Mouse (Mus musculus): ENCODE results near the gene Syap1. TPM values are rescaled to one million over a fixed set of nuclear protein-coding genes. Genes with fewer than 3 reads are reported as not detected.
A peak's percentile ranks its signal among the peaks of the same experiment; 100 is the strongest.
"Not testable (repeated sequence)": the region's sequence is repeated elsewhere in the genome, so short reads cannot be mapped to it uniquely, and the experiment has no call there.

The Syap1 gene
- total RNA-seq, 2 experiments from 2014 or later, result 20.3 to 24.2 TPM

DNA sequence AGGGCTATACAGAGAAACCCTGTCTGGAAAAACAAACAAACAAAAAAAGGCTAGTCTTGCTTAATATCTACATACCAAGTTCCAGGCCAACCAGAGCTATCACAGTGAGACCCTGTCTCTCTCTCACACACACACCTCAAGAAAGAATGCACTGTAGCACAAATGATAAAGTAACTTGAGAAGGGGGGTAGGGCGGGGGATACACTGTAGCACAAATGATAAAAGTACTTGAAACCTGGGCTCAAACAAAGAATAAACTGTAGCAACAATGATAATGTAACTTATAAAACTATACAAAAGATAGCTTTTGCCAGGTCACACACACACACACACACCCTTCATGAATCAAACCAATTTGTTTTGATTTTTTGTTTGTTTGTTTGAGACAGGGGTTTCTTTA lies 56.7 kb downstream of the Syap1 start:
- intact Hi-C loops (cut with DNase I), result no loop called here
- DNase-seq, result no peak

DNA sequence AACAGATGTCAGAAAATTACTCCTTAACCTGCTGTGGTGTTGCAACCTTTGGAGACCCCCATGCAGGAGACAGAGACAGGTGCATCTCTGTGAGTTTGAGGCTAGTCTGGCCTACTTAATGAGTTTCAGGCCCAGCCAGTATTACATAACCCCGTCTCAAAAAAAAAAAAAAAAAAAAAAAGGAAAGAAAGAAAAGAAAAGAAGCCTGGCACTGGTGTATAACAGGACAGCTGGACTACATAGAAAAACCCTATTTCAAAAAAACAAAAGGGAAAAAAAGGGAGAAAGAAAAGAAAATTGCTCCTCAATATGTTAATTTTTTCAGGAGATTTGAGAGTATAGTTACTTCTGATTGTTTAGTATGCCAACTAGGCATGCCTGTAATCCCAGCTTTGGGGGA lies 57.2 kb downstream of the Syap1 start:
- intact Hi-C loops (cut with DNase I), result no loop called here
- no peak for DNase-seq

DNA sequence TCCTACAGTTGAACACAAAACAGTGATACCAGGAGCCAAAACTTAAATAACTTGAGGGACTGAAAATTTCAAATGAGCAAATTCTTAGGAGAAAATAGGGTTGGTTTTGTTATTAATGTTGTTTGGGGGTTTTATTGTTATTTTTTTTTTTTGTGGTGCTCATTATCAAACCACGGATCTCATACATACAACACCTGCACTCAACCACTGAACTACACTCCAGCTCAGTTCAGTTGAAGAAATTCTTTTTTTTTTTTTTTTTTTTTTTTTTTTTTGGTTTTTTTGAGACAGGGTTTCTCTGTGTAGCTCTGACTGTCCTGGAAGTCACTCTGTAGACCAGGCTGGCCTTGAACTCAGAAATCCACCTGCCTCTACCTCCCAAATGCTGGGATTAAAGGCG lies 57.9 kb downstream of the Syap1 start:
- DNase-seq, result not testable (repeated sequence)

DNA sequence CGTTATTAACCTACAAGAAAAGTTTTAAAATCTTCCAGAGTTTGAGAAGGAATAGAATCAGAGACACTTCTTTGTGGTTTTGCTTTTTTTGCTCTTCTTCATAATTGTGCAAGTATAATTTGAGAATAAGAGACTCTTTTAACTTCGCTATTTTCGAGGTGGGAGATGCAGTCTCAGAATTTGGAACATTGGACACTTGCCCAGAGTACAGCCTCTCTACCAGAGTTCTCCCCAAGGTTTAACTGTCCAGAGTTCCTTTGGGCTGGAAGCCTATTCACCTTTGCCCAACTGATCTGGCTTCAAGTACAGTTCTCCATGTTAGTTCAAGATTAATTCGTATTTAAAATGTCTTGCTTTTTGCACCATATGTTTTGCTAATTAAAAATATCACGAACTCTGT lies 58.5 kb downstream of the Syap1 start:
- no peak for DNase-seq
- intact Hi-C loops (cut with DNase I), result no loop called here

More for the DNA sequence above, 57.9 kb downstream of the Syap1 start:
- intact Hi-C loops (cut with DNase I), result not testable (repeated sequence)

DNA sequence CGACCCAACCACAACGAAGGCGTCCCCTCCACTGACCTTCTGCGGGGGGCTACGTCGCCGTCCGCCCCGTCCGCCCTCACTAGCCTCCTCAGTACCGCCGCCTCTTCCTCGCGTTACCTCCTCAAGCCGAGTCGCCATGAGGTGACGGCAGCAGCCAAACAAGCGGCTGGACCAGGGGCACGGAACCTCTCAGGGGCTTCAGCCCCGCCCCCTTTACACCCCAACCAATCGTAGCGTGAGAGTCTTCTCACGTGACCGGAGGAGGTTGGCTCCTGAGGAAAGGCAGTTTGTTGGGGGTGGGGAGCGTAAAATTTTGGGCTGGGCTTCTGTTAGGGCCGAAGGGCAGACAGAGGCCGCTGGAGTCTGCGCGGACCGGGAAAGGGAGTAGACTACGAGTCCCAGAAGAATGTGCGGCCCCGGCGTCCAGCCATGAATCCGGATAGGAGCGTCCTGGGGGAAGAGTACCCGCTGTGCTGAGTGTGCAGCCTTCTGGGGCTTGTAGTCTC lies 59.0 kb downstream of the Syap1 start, which contains the start of gene Txlng:
Gene Txlng (minus strand): TSS at position 252 of the 506 bp plus-strand sequence.
- intact Hi-C loops (cut with DNase I), result no loop called here
- peak; percentile 86 to 95 for DNase-seq

DNA sequence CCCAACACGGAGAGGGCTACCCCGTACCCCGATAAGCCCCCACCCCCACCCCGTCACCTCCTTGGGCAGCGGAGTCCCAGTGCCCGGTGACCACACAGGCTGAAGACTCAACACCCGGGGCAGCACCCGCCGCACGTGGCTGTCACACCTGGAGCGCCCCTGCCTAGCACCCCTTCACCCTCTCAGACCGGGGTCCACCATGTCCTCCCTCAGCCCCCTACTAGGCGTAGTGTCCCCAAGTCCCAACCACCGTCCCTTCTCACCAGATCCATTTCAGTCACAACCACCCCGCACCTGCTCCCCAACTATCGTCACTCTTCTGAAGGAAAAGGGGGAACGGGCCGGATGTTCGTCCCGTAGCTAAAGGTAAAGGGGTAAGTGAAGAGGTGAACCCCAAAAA lies 59.5 kb downstream of the Syap1 start:
- DNase-seq, result no peak
- intact Hi-C loops (cut with DNase I), result no loop called here

DNA sequence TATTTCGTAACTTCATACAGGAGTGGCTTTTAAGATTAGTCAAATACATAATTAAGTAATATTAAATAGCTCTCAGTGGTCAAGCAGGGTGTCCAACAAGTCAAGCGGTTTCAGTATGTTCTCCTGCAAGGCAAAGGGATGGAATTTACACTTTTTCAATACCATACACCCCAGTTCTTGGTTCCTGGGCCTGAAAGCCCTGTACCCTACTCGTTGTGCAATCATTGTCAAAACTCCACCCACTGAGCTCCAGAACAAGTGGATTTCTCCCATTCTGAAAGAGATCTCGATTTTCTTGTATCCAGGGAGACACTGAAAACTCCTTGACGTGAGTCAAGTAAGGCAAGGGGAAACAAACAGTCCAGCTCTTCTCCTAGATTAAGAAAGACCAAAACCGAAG lies 60.2 kb downstream of the Syap1 start:
- intact Hi-C loops (cut with DNase I), result no loop called here
- no peak for DNase-seq

Small RNAs within 50 kb of the gene (microRNA-seq; reads per million reads assigned to microRNA genes)
- 0 reads per million in 2 experiments for gene Mir3473a

Other genes with a start within 250 kb of the Syap1 start
- 1 to 10 TPM in 1 of 2 experiments, under 1 TPM in 1; 0.99 to 1.1 TPM for gene Reps2, start 244.8 kb downstream of the Syap1 start, total RNA-seq (2021)
- 10 to 100 TPM; 73.8 to 88.7 TPM for gene Rbbp7, start 128.0 kb downstream of the Syap1 start, total RNA-seq (2021)
- 1 to 10 TPM; 6.4 to 9.4 TPM for gene Txlng, start 59.0 kb downstream of the Syap1 start, total RNA-seq (2021)
- 1 to 10 TPM; 4.9 to 5.3 TPM for gene Ctps2, start 12.8 kb upstream of the Syap1 start, total RNA-seq (2021)
- gene S100g, start 76.2 kb upstream of the Syap1 start, total RNA-seq (2021), result not detected